Mouse (Mus musculus): ENCODE results near the gene Gm20721. TPM values are rescaled to one million over a fixed set of nuclear protein-coding genes. Genes with fewer than 3 reads are reported as not detected.

Gene Gm20721
- total RNA-seq, 2 experiments from 2014 or later: 3.0 TPM

- intact Hi-C loops (cut with DNase I): no loop called here
- no peak for DNase-seq (ENCODE audit: low spot score in 2 of 2)
These were observed 45.8 kb downstream of the Gm20721 start for GRCm38 (mm10) chr2:174300666-174301065.

GRCm38 (mm10) chr2:174300186-174300585, 46.3 kb downstream of the Gm20721 start:
- intact Hi-C loops (cut with DNase I): no loop called here

GRCm38 (mm10) chr2:174299771-174300160, 46.7 kb downstream of the Gm20721 start:
- intact Hi-C loops (cut with DNase I): loop anchor here (5.0 kb wide), 2 partner anchors 222 to 712 kb away; partner anchors contain the start of gene Stx16
- DNase-seq (ENCODE audit: low spot score in 2 of 2): no peak

More at GRCm38 (mm10) chr2:174300186-174300585, 46.3 kb downstream of the Gm20721 start:
- DNase-seq (ENCODE audit: low spot score in 2 of 2): no peak

- intact Hi-C loops (cut with DNase I): loop anchor here (5.0 kb wide), 2 partner anchors 222 to 712 kb away; partner anchors contain the start of gene Stx16
- DNase-seq (ENCODE audit: low spot score in 2 of 2): no peak
These were observed 47.3 kb downstream of the Gm20721 start for GRCm38 (mm10) chr2:174299091-174299770.

GRCm38 (mm10) chr2:174298471-174298870, 48.0 kb downstream of the Gm20721 start:
- no peak for DNase-seq (ENCODE audit: low spot score in 2 of 2)
- intact Hi-C loops (cut with DNase I): loop anchor here (5.0 kb wide), 2 partner anchors 221 to 711 kb away; partner anchors contain the start of gene Stx16

GRCm38 (mm10) chr2:174297851-174298250, 48.7 kb downstream of the Gm20721 start:
- DNase-seq (ENCODE audit: low spot score in 2 of 2): no peak
- intact Hi-C loops (cut with DNase I): loop anchor here (5.0 kb wide), 2 partner anchors 221 to 711 kb away; partner anchors contain the start of gene Stx16

- no peak for DNase-seq (ENCODE audit: low spot score in 2 of 2)
These were observed 49.4 kb downstream of the Gm20721 start for GRCm38 (mm10) chr2:174297086-174297571.

GRCm38 (mm10) chr2:174295900-174296465, 50.5 kb downstream of the Gm20721 start:
- DNase-seq (ENCODE audit: low spot score in 2 of 2): no peak
- intact Hi-C loops (cut with DNase I): loop anchor here (5.0 kb wide), 2 partner anchors 219 to 709 kb away; partner anchors contain the start of gene Stx16

More at GRCm38 (mm10) chr2:174297086-174297571, 49.4 kb downstream of the Gm20721 start:
- intact Hi-C loops (cut with DNase I): loop anchor here (5.0 kb wide), 2 partner anchors 220 to 710 kb away; partner anchors contain the start of gene Stx16

GRCm38 (mm10) chr2:174295175-174295899, 51.2 kb downstream of the Gm20721 start:
- peak; percentile 24 to 42 for DNase-seq (ENCODE audit: low spot score in 2 of 2)
- intact Hi-C loops (cut with DNase I): loop anchor here (5.0 kb wide), 2 partner anchors 218 to 708 kb away; partner anchors contain the start of gene Stx16

- DNase-seq (ENCODE audit: low spot score in 2 of 2): no peak
- intact Hi-C loops (cut with DNase I): no loop called here
These were observed 52.1 kb downstream of the Gm20721 start for GRCm38 (mm10) chr2:174294457-174294856.

GRCm38 (mm10) chr2:174291662-174292030, 54.9 kb downstream of the Gm20721 start:
- intact Hi-C loops (cut with DNase I): no loop called here
- no peak for DNase-seq (ENCODE audit: low spot score in 2 of 2)

GRCm38 (mm10) chr2:174291029-174291661, 55.4 kb downstream of the Gm20721 start:
- intact Hi-C loops (cut with DNase I): no loop called here

GRCm38 (mm10) chr2:174288673-174289430, 57.7 kb downstream of the Gm20721 start:
- no peak for DNase-seq (ENCODE audit: low spot score in 2 of 2)
- intact Hi-C loops (cut with DNase I): loop anchor here (10.0 kb wide), 1 partner anchor 1104 kb away; no protein-coding TSS in a partner anchor

More at GRCm38 (mm10) chr2:174291029-174291661, 55.4 kb downstream of the Gm20721 start:
- no peak for DNase-seq (ENCODE audit: low spot score in 2 of 2)

- no peak for DNase-seq (ENCODE audit: low spot score in 2 of 2)
- intact Hi-C loops (cut with DNase I): loop anchor here (10.0 kb wide), 1 partner anchor 1103 kb away; no protein-coding TSS in a partner anchor
These were observed 58.6 kb downstream of the Gm20721 start for GRCm38 (mm10) chr2:174287921-174288320.

- intact Hi-C loops (cut with DNase I): loop anchor here (10.0 kb wide), 1 partner anchor 1101 kb away; no protein-coding TSS in a partner anchor
- DNase-seq (ENCODE audit: low spot score in 2 of 2): no peak
These were observed 60.5 kb downstream of the Gm20721 start for GRCm38 (mm10) chr2:174285921-174286470.

- intact Hi-C loops (cut with DNase I): loop anchor here (5.0 to 10.0 kb wide), 2 partner anchors 698 to 1100 kb away; no protein-coding TSS in a partner anchor
- DNase-seq (ENCODE audit: low spot score in 2 of 2): no peak
These were observed 61.6 kb downstream of the Gm20721 start for GRCm38 (mm10) chr2:174284807-174285457.

GRCm38 (mm10) chr2:174284011-174284410, 62.5 kb downstream of the Gm20721 start, which contains the start of gene Gnas:
Gene Gnas (plus strand): TSS chr2:174284320.
- no peak for DNase-seq (ENCODE audit: low spot score in 2 of 2)
- intact Hi-C loops (cut with DNase I): loop anchor here (5.0 to 10.0 kb wide), 2 partner anchors 697 to 1099 kb away; no protein-coding TSS in a partner anchor
